ENCODE assay signal across 9 mouse cellular contexts in genomic region chr12:54098785-54099184, GRCm38 (mm10).
DNase-seq lines count a peak whose midpoint lies in the region; ATAC-seq and TF ChIP-seq lines count a peak whose summit lies in the region.
"Had no signal": no experiment of that assay in that cellular context is flagged by ENCODE, and none has a peak within 500 bp of the region (broad histone marks: within the 10 kb centered on the region; RNA-seq: fewer than 3 reads in every experiment).

No protein-coding gene starts in this region.

- WGBS in hindbrain, embryonic 10.5 days, result 15% methylated on average over 6 of the region's 6 CpGs

- H3K27me3 ChIP-seq in Patski, result no peaks in the 10 kb centered on the region
- no peaks in the 10 kb centered on the region for H3K27me3 ChIP-seq in hindbrain, embryonic 10.5 days (ENCODE audit: insufficient read depth, poor library complexity, severe bottlenecking)

- H3K36me3 ChIP-seq in hindbrain, embryonic 10.5 days, result no peaks in the 10 kb centered on the region

- H3K9me3 ChIP-seq in hindbrain, embryonic 10.5 days, result no peaks in the 10 kb centered on the region

- peak; percentile 82 for ATAC-seq in Patski

- in situ Hi-C loops in Patski (cut with MboI; ENCODE audit: low pct_unique_long_range_greater_than_20kb), result no loop called here

- peak; percentile 15 for DNase-seq in Patski (ENCODE audit: low read depth, low spot score)
- peak; percentile 11 for DNase-seq in cerebellum, adult 11-12 months
- DNase-seq in forelimb bud, embryonic 11.5 days (ENCODE audit: low read depth, low spot score), result peak; percentile 78
- DNase-seq in hindbrain, embryonic 10.5 days (ENCODE audit: low spot score), result peak; percentile 86
- DNase-seq in layer of hippocampus, adult 2 months (ENCODE audit: low spot score in 2 of 2), result peak; percentile 32 to 65
- peak; percentile 85 for DNase-seq in lung, postnatal 10 days
- DNase-seq in right cerebral cortex, postnatal 25 days, result peak; percentile 49
- DNase-seq in urinary bladder, postnatal 36 days (ENCODE audit: low spot score in 2 of 2), result peak; percentile 72 to 78

- TF ChIP-seq CTCF in Patski (IDR thresholded peaks at IDR 0.05), result peak; percentile 90
- peak; percentile 92 for TF ChIP-seq CTCF in layer of hippocampus, adult 2 months (conservative IDR thresholded peaks at IDR 0.05)

- H3K4me1 ChIP-seq in hindbrain, embryonic 10.5 days (replicated peaks), result peaks cover 13% of the 10 kb centered on the region

- POLR2A ChIA-PET in Patski (lab: Charles Lee), result interaction anchor here (0.9 kb wide), 1 partner anchor 389 kb away, joined by 3 read pairs; no protein-coding TSS in a partner anchor

- no peak overlapping the region for H3K27ac ChIP-seq in hindbrain, embryonic 10.5 days
- H3K27ac ChIP-seq in layer of hippocampus, adult 2 months, result no peak overlapping the region
- H3K27ac ChIP-seq: macrophage had no signal

- CTCF ChIA-PET in Patski (lab: Charles Lee), result interaction anchor here (0.9 to 2.3 kb wide), 3 partner anchors 13 to 465 kb away, joined by 3 to 7 read pairs (median 3); no protein-coding TSS in a partner anchor

- H3K4me3 ChIP-seq in hindbrain, embryonic 10.5 days, result no peak overlapping the region
- no peak overlapping the region for H3K4me3 ChIP-seq in layer of hippocampus, adult 2 months

Comparison
In these comparisons a context has a peak if more than half of its experiments do, and no peak if none do; other contexts are left out.
1. DNase-seq: peak in every context shown above with its lines; median percentile 86 in hindbrain, embryonic 10.5 days; 85 in lung, postnatal 10 days; 78 in forelimb bud, embryonic 11.5 days; 75 in urinary bladder, postnatal 36 days; 49 in right cerebral cortex, postnatal 25 days; 48 in layer of hippocampus, adult 2 months; 15 in Patski; 11 in cerebellum, adult 11-12 months.